Mouse (Mus musculus) liver, embryonic 14.5 days (tissue): ENCODE data around the gene Lrrc7. TPM values are rescaled to one million over a fixed set of nuclear protein-coding genes. Genes with fewer than 3 reads are reported as not detected.
A peak's percentile ranks its signal among the peaks of the same experiment; 100 is the strongest.

Source experiments
- ATAC-seq: fragments of 200-750 bp; cut with Nextera tagmentation; 2 replicates; pipeline ENCODE4 v1.8.0; 2017; ENCODE audit warnings: moderate number of reproducible peaks, mild to moderate bottlenecking, moderate library complexity; ENCODE audit not compliant: insufficient read depth
- DNase-seq, 3 experiments: peaks; one replicate each; pipeline ENCODE4 v3.0.0-alpha.2; 2012 to 2013; ENCODE audit warnings: low read depth in 3 of 3, low spot score in 3 of 3
- H3K27ac ChIP-seq: fragments of 300-500 bp; sonication (generic); 2 replicates; pipeline ENCODE4 v1.5.1; 2014; ENCODE audit warnings: moderate library complexity, mild to moderate bottlenecking, control low read depth, inconsistent platforms
- H3K27me3 ChIP-seq: fragments of 300-500 bp; sonication (generic); 2 replicates; pipeline ENCODE4 v1.6.1; 2014; ENCODE audit warnings: mild to moderate bottlenecking, low read length, moderate library complexity; ENCODE audit not compliant: control insufficient read depth, insufficient read depth
- H3K36me3 ChIP-seq: fragments of 300-500 bp; sonication (generic); replicated peaks from 2 replicates; pipeline ENCODE4 v1.6.1; 2014; ENCODE audit warnings: low read depth; ENCODE audit not compliant: control insufficient read depth, insufficient read depth
- H3K4me1 ChIP-seq, 2 experiments: fragments of 200-500 bp in 1 of 2; fragments of 300-500 bp in 1 of 2; sonication (generic) in 1 of 2; replicated peaks; 2 replicates each; pipeline ENCODE4 v1.6.1; 2012 to 2014; ENCODE audit warnings: antibody characterized with exemption in 1 of 2, inconsistent platforms in 1 of 2, low read length in 1 of 2; ENCODE audit not compliant: control insufficient read depth in 2 of 2, insufficient read depth in 2 of 2
- H3K4me2 ChIP-seq: fragments of 300-500 bp; sonication (generic); 2 replicates; pipeline ENCODE4 v1.6.1; 2014; ENCODE audit warnings: low read depth, mild to moderate bottlenecking, control low read depth, moderate library complexity
- H3K4me3 ChIP-seq, 2 experiments: fragments of 200-500 bp in 1 of 2; fragments of 300-500 bp in 1 of 2; sonication (generic) in 1 of 2; 2 replicates each; pipeline ENCODE4 v1.5.1; 2012 to 2014; ENCODE audit warnings: low read depth in 2 of 2, low read length in 2 of 2, mild to moderate bottlenecking in 2 of 2, control low read depth in 1 of 2, inconsistent platforms in 1 of 2, moderate library complexity in 1 of 2; ENCODE audit not compliant: insufficient read depth in 1 of 2
- H3K9ac ChIP-seq: fragments of 300-500 bp; sonication (generic); replicated peaks from 2 replicates; pipeline ENCODE4 v1.6.1; 2014; ENCODE audit warnings: mild to moderate bottlenecking, control low read depth, moderate library complexity
- H3K9me3 ChIP-seq: fragments of 300-500 bp; sonication (generic); 2 replicates; pipeline ENCODE4 v1.6.1; 2016; ENCODE audit warnings: low read length, mixed read lengths; ENCODE audit not compliant: control insufficient read depth
- CTCF ChIP-seq: IDR thresholded peaks from 2 replicates; pipeline ENCODE4 v1.5.1; 2016; ENCODE audit warnings: antibody characterized with exemption, low read depth, control low read depth
- EP300 ChIP-seq: IDR thresholded peaks from 2 replicates; pipeline ENCODE4 v1.6.1; 2016; ENCODE audit warnings: antibody characterized with exemption, low read depth
- WGBS: fragments of 180-500 bp; shearing (Covaris S2); extraction: QIAGEN DNeasy Blood & Tissue Kit; methylation state at CpG from one replicate; pipeline ENCODE4 v1.1.7; 2014; ENCODE audit not compliant: insufficient replicate concordance; 5-methylcytosine and 5-hydroxymethylcytosine counted together
- polyA plus RNA-seq, 2 experiments: library from polyadenylated mRNA; depleted of rRNA in 1 of 2; stranded (reverse) in 1 of 2; unstranded in 1 of 2; fragments of >200 nt; fragmentation: Nextera tagmentation in 1 of 2; extraction: Ambion mirVana in 1 of 2; gene quantifications; 2 replicates each; pipeline versions ENCODE4 v1.2.1 to v1.2.3; 2012 to 2014

Gene Lrrc7
- polyA plus RNA-seq, 2 experiments, result under 0.01 to 0.03 TPM

GRCm38 (mm10) chr3:158165004-158165403 lies 397.0 kb downstream of the Lrrc7 start:
- no peaks in the 10 kb centered on the region for H3K9me3 ChIP-seq
- H3K27ac ChIP-seq, result no peak overlapping the region
- H3K4me2 ChIP-seq, result no peak overlapping the region
- H3K4me3 ChIP-seq, result no peak overlapping the region
- TF ChIP-seq EP300, result no peak
- 0 out of 2 replicates have a peak, but pooled peaks have one; percentile 7 for TF ChIP-seq CTCF
- DNase-seq (no peak), ATAC-seq (no peak)
- H3K4me1 ChIP-seq, result no peaks in the 10 kb centered on the region
- H3K27me3 ChIP-seq, result no peaks in the 10 kb centered on the region
- no peaks in the 10 kb centered on the region for H3K36me3 ChIP-seq
- no peak overlapping the region for H3K9ac ChIP-seq

- ATAC-seq, result no peak
- no peaks in the 10 kb centered on the region for H3K4me1 ChIP-seq
- H3K9me3 ChIP-seq, result no peaks in the 10 kb centered on the region
- H3K4me3 ChIP-seq, result no peak overlapping the region
- H3K9ac ChIP-seq, result no peak overlapping the region
- no peak overlapping the region for H3K4me2 ChIP-seq
- no peak for TF ChIP-seq EP300
- no peak for TF ChIP-seq CTCF
- DNase-seq, result no peak
- no peaks in the 10 kb centered on the region for H3K36me3 ChIP-seq
- no peaks in the 10 kb centered on the region for H3K27me3 ChIP-seq
- whole genome bisulfite sequencing, result 61% methylated on average over 5 of the region's 5 CpGs
- no peak overlapping the region for H3K27ac ChIP-seq
These were observed 397.6 kb downstream of the Lrrc7 start for GRCm38 (mm10) chr3:158164452-158164851.

GRCm38 (mm10) chr3:158163127-158163526 lies 398.9 kb downstream of the Lrrc7 start:
- H3K27ac ChIP-seq, result no peak overlapping the region
- no peaks in the 10 kb centered on the region for H3K27me3 ChIP-seq
- WGBS, result 39% methylated on average over 4 of the region's 4 CpGs
- DNase-seq, result no peak
- no peaks in the 10 kb centered on the region for H3K4me1 ChIP-seq
- no peak for ATAC-seq
- H3K4me2 ChIP-seq, result no peak overlapping the region
- H3K36me3 ChIP-seq, result no peaks in the 10 kb centered on the region
- no peaks in the 10 kb centered on the region for H3K9me3 ChIP-seq
- no peak for TF ChIP-seq EP300
- no peak for TF ChIP-seq CTCF
- H3K9ac ChIP-seq, result no peak overlapping the region
- no peak overlapping the region for H3K4me3 ChIP-seq

- H3K4me3 ChIP-seq, result no peak overlapping the region
- H3K4me2 ChIP-seq, result no peak overlapping the region
- 40% methylated on average over 1 of the region's 1 CpGs for WGBS
- H3K27me3 ChIP-seq, result no peaks in the 10 kb centered on the region
- TF ChIP-seq EP300 (no peak), CTCF (no peak)
- no peaks in the 10 kb centered on the region for H3K9me3 ChIP-seq
- H3K9ac ChIP-seq, result no peak overlapping the region
- H3K4me1 ChIP-seq, result no peaks in the 10 kb centered on the region
- no peaks in the 10 kb centered on the region for H3K36me3 ChIP-seq
- ATAC-seq (no peak), DNase-seq (no peak)
- H3K27ac ChIP-seq, result no peak overlapping the region
These were observed 400.0 kb downstream of the Lrrc7 start for GRCm38 (mm10) chr3:158161924-158162490.

- H3K9me3 ChIP-seq, result no peaks in the 10 kb centered on the region
- H3K36me3 ChIP-seq, result no peaks in the 10 kb centered on the region
- no peak overlapping the region for H3K4me2 ChIP-seq
- H3K4me1 ChIP-seq, result no peaks in the 10 kb centered on the region
- H3K9ac ChIP-seq, result no peak overlapping the region
- TF ChIP-seq EP300 (no peak), CTCF (no peak)
- ATAC-seq, result no peak
- H3K27ac ChIP-seq, result no peak overlapping the region
- H3K27me3 ChIP-seq, result no peaks in the 10 kb centered on the region
- H3K4me3 ChIP-seq, result no peak overlapping the region
- DNase-seq, result no peak
- WGBS, result 55% methylated on average over 3 of the region's 3 CpGs
These were observed 406.3 kb downstream of the Lrrc7 start for GRCm38 (mm10) chr3:158155515-158156286.
